Mouse (Mus musculus) right cerebral cortex, postnatal 36 days (tissue): ENCODE data around the gene Scd1.

Experiments used
- DNase-seq, 2 experiments: peaks; one replicate each; pipeline ENCODE4 v3.0.0; 2022; ENCODE audit warnings: low spot score in 2 of 2, mixed read lengths in 1 of 2

Scd1 gene

GRCm38 (mm10) chr19:44364029-44364428 lies 43.6 kb downstream of the Scd1 start:
- peak; percentile 13 to 16 for DNase-seq

DNA sequence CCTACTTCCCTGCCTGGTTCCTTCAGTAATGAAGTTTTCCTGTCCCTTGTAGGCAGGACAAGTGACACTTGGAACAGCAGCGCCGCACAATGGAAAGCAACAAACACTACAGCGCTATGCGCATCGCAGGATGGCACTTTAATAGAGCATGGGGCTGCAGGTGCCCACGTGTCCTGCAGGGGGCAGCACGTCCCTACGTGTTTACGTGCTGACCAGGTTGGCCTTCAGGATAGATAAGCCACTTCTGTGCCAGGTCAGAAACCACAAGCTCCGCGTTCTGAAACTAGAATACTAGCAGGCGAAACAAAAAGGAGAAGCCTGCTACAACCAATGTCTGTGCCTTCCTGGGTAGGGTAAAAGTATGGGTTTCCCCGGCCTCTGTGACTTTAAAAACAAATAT lies 44.1 kb downstream of the Scd1 start:
- peak; percentile 44 to 56 for DNase-seq

- no peak for DNase-seq
Measured at GRCm38 (mm10) chr19:44358700-44359099, 49.0 kb downstream of the Scd1 start.

- no peak for DNase-seq
Measured at GRCm38 (mm10) chr19:44351756-44352155, 55.9 kb downstream of the Scd1 start.

DNA sequence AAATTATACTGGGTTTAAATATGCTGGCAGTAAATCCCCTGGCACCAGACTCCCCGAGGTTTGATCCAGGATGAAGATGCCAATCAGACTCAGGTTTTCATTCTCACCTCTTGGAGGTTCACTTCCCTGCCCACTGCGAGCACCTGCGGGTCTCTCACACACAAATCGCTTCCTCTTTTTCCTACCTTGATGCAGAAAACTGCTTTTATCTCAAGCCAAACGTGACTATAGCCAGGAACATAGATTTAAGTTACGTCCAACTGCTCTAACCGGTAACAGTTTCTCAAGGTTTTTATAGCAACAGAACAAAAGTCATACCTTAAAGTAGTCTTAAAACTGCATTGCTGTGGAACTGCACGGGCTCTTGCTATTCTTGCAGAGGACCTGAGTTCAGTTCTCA lies 58.0 kb downstream of the Scd1 start:
- no peak for DNase-seq
